Mouse (Mus musculus) embryo, embryonic 10 days (tissue): ENCODE data around the gene Prox1.

Experiments used
- DNase-seq: peaks from one replicate; pipeline ENCODE4 v3.0.0-alpha.2; 2015; ENCODE audit warnings: low spot score

Gene Prox1

DNA sequence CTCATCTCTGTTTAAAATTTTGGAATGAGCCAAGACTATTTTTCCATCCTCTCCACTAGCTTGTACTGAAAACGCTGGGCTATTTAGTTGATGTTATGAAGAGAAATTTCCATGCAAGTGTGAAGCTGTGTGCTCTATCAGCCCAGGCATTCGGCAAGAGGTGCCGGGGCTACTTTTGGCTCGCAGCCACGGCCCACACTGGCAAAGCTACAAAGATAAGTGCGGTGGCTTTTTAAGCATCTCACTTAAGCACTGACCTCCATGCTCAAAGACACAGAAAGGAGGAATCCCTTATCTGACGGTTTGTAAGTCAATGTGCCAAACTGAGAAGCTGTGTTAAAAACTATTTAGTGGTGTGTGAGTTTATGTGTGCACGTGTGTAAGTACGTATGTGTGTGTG is 26.9 kb downstream of the Prox1 start:
- no peak for DNase-seq

DNA sequence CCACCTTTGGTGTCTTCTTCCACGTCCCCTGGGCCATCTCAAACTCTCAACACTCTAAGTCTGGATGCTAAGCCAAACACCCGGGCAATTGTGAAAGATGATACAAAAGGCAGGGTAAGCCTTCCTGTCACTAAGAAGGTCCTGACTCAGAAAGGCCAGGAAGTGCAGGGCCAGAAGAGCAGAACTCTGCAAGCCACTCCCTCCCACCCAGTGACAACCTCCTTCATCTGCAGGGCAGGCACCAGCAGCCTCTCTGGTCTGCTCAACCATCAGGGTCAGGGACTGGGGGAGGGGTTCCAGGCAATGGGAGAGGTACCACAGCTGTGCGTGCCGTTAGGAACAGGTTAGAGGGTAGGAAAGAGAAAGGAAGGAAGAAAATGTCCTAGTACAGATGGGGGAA is 27.9 kb downstream of the Prox1 start:
- no peak for DNase-seq

DNA sequence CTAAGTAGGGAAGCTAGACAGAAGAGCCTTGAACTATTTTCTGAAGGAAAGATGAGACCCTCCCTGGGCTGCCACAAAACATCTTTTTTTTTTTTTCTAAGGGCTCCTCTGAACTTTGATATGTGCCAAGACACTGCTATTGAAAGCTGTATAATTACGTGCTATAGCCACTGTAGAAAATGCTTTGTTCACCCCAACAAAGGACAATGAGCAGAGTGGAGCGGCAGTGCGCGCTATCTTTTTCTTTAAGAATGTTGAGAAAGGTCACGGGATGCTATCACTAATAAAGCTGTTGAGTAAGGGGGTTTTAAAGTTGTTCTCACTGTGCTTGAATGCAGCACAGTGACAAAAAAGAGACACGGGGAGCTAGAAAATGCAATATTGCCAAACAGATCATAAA is 30.0 kb downstream of the Prox1 start:
- no peak for DNase-seq

DNA sequence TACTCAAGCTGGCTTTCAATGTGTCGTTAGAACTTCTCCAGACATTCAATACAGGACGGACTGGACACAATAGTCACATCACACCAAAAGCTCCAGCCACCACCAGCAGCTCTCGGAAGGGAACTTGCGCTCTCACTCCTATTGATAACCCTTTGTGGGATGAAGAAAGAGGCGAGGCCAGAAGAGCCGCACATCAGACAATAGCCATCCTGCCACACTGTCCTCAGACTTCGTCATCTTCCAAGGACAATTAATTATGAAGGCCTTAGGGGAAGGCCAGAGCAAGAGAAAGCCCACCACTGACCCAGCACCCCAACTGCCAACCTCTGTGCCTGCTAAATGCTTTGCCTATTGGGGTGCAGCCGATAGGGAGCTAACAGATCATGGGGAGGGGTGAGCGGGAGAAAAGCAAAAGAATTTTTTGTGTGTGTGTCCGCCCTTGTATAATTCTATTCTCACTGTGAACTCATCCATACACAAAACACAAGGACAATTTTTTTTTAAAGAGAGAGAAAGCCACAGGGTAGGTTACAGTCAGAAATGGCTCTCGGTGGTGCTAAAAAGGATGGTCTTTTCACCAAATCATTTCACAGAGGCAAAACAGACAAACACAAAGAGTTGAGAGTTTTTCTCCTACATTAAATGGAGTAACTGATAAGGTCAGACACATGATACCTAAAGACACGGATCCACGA is 30.7 kb downstream of the Prox1 start:
- DNase-seq = no peak

DNA sequence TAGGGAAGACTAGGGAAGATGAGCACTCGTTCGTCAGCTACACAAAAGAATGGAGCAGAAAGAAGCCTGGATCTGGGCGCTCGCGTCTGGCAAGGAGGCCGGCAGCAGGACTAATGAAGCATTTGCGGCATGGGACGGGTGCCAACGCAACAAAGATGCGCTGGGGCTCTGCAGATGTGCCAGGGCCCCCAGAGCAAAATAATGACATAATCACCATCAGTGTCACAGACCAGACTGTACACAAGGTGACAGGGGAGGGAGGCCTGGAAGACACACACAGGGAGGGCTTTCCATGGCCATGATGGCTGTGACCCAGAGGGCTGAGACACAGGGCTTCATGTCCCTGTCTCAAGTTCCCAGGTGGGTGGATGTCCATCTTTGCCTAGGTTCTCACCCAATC is 32.6 kb downstream of the Prox1 start:
- no peak for DNase-seq

DNA sequence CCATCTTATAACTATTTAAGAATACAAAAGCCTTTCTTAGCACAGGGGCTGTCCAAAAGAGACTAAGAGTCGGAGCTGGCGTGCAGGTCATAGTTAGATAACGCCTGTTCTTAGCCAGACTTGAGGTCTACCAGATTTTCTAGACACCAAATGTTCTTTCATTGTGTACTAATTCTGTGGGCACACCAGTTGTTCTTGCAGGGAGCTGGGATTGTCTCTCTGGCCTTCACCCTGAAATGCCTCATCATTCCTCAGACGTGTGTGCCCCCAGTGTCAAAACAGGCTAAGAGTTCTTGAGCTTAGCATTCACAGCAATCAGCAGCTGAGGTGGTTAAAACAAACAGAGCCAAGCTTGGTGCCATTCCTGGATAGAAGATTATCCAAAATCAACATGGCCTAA is 37.6 kb downstream of the Prox1 start:
- DNase-seq = no peak

DNA sequence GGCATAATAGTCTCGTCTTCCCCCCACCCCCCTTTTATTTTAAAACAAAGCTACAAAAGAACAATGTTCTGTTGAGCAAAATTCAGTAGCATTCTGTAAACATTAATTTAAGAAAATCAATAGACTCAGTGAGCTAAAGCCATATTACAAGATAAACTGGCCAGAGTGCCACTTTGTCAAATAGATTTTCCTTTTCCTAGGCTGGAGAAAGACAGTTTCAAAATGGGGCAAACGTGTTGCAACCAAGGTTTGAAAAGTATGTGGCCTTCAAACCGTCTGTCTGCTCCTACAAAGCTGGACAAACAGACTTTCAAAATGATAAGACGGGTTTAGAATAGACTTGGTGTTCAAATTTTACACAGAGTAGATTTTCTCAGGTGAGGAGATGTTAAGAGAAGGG is 39.6 kb downstream of the Prox1 start:
- no peak for DNase-seq

DNA sequence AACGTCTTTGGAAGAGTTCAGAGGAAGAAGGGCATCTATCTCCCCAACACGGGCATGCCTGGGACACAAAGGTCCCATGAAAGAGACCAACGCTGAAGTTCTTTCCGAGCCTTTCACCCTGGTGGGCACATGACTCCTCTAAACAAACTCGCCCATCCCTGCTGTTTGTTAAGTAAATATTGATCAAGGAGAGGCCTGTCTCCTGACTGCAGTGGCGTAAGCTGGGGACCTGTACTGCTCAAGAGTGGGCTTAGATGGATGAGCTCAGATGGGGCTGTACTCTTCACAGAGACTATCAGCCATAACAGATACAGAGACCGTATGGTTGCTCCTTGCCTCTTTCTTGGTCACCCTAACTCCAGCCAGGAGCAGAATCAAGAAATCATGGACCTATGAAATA is 41.0 kb downstream of the Prox1 start:
- DNase-seq = no peak

DNA sequence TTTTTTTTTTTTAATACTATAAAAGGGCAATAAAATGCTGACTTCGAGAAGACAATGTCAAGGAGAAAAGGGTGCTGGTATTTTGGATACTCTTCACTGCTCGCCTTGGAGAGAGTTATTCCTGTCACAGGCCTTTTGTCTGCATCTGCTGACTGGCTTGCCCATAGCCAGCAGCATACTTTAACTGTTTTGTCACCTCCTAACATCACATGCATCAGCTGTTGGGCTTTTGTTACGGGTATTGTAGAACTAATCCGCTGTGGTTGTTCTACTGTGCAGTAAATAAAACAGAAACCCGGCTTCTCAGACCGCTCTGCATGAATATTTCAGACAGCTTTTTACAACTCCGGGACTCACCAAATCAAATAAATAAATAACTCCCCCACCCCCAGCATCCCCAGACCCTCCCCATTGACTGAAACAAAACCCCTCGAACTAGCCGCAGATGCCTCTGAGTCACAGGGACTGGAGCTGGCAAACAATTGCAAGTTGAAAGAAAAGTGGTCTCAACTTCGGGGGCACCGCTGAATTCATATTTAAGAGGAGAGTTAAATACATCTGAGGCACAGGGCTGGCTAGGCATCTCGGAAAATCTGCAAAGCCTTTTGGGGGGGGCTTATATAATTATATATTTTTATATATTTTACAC is 41.7 kb downstream of the Prox1 start:
- DNase-seq = peak; percentile 69

DNA sequence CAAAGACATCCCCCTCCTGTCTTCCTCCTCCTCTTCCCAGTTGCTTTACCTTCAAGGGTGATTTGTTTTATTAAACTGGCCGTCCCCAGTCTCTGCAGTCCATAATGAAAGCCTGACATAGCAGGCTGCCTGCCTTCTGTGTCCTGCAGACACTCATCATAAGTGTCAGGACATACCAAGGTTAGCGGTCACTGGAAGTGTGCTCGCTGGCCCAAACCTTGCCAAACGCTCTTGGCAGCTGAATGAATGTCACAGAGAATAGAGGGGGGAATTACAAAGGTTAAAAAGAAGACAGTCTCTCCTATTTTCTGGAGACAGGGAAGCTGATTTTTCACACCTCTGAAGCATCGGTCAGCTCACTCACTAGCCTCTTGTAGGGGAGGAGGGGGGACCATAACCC is 42.6 kb downstream of the Prox1 start:
- peak; percentile 37 for DNase-seq

DNA sequence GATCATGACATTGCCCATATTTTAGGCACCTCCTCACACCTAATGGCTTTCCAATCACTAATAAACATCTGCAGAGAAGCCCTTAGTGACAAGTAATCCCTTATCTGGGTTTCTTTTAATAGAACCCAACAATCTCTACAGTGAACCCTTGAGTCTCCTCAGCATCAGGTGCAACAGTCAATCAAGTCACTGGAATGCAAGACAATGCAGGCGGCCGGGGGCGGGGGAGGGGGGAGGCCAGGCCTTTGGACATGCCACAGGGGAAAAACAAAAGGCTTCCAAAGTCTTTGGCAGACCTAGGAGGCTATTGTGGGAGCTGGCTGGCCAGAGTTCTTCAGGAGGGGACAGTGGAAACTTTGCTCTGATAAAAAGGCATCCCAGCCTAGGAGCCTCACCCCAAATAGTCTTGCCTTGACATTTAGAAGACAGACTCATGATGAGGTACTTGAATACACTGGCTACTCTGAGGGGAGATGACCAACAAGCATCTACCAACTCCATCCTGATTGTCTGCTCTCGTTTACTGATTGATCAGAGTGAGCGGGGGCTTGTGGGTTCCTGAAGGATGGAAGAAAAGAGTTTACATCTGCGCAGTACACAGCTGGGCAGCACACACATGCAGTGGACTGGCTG is 43.2 kb downstream of the Prox1 start:
- no peak for DNase-seq

DNA sequence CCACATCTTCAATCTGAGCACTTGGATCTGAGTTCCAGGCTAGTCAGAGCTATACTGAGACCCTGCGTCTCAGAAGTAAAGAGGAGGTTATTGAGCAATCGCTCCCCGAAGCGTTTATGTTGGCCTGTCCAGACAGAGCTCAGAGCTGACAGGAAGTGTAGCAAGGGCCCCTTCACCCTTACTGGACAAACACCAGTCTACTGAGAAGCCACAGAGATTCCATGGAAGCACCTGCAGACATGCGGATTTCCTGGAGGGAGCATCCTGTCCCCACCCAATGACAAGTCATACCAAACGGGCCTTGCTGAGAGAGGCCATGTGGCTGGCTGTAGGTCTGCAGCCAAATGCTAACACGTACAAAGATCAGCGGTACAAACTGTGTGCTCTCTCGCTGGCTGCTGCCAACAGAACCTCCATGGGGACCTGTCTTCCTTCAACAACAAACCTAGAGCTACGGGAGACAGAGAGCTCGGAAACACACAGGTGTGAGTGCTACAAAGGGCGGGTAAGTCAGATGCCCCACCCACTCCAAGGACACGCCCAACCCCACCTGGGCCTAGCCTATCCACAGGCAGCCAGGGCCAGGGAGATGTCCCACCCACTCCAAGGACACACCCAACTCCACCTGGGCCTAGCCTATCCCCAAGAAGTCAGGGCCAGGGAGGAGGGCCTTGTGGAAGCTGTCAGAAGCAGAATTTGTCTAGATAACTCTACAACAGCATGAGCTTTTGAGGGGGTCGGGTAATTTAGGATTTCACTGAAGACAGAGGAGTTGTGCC is 45.4 kb downstream of the Prox1 start:
- DNase-seq = no peak

DNA sequence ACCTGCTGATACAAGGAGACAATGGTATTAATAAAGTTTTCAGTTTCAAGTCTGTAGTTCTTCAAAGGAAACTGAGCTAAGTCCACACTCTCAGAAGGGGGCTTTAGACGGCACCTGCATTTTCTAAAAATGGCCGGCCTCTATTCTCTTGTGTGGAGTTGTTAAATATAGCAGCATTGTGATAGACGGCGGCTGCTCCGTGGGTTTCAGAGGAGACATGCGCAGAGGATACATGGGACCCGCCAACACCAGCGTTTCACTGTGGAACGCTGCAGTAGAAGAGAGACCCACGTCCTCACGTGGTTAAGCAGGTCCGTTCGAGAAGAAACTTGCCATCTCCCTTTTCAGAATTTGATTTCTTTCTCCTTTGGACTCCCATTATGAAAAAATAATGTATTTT is 47.1 kb downstream of the Prox1 start:
- no peak for DNase-seq

DNA sequence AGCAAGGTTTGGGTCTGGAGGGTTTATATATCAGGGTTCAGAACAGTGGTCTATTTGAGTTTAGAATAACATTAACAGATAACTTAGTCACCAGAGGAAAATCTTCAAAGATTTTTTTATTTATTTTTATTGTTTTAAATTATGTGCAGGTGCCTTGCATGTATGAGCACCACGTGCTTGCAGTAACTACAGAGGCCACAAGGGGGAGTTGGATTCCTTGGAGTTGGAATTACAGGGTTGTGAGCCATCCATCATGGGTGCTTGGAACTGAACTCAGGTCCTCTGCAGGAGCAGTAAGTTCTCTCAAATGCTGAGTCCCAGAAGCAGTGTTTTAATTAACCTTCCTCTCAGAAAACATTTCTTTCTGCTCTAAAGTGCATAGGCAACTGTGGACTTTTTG is 54.5 kb downstream of the Prox1 start:
- no peak for DNase-seq

DNA sequence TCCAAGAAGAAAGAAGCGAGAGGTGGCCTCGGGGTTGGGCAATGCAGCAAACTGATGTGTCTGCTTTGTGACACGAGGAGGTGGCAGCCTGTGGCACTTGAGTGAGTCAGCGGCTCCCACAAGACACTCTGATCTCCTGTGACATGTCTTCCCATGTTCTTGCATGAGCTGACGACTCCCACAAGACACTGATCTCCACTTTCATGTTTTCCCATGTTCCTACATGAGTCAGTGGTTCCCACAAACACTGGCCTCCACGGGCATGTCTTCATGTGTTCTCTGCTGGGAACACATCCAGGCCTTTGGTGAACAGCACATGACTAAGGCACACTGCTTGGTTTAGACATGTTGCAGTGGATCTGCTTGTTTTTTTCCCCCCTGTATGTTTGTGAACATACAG is 58.8 kb downstream of the Prox1 start:
- no peak for DNase-seq

DNA sequence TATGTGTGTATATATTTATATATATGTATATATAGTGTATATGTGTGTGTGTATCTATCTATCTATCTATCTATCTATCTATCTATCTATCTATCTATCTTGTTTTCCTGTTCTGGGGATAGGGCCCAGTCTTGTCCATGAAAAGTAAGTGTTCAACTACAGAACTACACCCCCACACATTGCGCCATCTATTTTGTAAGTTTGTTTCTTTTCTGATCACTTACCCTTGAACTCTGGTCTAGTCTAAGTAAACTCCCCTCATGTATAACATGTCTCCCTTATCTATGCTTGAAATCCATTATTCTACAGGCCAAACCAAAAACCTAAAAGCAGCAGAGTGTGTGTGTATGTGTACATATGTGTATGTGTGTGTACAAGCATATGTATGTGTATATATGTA is 62.9 kb downstream of the Prox1 start:
- DNase-seq = no peak

DNA sequence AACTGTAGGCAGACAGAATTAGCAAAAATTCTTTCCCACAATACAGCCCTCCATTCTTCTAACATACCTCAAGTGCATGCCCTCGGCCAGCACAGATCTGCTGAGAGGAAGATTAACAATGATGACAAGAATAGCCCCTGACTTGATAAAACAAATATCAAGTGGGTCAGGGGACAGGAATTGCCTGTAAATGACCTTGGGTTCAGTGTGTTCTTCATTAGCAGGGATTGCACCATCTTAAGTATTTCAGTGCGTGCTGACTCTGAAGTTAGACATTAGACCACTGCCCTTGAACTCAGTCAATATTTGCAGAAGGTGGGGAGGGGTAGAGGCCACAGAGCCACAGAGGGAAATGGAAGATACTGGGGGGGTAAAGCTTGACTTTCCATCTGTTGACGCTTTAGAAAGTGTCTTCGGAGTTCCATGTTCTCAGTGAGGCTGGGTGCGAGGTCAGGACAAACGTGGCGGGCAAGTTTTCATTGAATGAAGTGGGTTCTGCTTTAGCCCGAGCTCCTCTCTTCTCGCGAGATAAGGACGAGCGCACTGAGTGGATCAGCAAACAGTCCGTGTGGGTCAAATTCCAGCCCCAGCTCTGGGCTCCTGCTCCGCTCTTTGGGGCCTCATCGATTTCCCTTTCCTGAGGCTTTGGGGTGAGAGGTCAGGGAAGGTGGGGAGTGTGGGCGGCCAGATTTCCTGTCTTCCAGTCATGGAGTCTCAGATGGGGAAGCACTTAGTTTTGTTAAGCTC is 63.7 kb downstream of the Prox1 start:
- peak; percentile 42 for DNase-seq

DNA sequence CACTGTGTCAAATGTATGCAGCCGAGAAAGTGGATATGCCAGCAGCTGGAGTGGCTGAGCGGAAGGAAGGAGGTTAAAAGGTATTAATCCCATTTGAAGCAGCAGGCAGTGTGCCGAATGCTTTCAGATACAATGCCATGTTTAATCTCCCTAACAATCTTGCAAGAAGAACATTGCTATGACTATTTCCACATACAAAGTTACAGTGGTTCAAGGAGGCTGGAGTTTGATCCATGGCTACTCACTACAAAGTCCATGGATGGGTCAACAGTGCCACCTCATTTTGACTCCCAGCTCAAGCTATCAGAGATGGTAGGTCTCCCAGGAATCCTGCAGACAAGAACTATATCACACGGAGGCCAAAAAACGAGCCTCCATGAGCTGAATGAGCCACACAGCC is 64.5 kb downstream of the Prox1 start:
- no peak for DNase-seq

DNA sequence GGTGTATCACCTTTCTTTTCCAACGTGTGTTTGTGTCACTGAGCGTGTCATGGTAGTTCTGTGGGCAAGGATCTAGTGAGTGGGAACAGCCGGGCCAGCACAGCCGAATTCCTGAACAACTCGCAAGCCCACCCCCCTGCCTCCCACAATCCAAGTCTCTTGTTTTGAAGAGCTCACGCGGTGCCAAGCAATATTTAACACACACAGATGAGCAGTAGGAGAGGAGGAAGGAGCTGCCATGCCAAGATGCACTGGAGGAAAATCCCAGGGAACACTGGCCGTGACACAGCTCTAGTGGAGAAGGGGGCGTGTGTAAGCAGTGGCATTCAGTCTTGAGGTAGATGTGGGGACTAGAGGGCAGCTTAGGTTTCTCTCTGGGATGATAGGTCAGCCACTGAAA is 77.2 kb downstream of the Prox1 start:
- DNase-seq = no peak

DNA sequence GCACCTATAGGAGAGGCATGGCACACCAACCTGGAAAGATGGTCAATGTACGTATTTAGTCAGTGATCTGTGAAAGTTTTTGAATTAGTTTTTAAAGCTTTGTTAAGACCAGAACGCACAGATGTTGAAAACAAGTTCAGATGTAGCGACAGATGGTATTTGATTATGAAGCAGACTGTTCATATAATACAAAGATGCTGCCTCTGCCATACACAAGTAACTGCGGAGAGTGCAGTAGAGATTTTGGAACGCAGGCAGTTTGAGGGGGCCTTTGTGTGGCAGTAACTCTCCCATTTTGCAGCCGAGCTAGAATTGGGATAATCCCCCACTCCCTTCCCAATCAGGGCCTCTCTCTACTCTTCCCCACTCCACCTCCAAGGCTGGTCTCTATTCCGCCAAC is 78.4 kb downstream of the Prox1 start:
- no peak for DNase-seq

DNA sequence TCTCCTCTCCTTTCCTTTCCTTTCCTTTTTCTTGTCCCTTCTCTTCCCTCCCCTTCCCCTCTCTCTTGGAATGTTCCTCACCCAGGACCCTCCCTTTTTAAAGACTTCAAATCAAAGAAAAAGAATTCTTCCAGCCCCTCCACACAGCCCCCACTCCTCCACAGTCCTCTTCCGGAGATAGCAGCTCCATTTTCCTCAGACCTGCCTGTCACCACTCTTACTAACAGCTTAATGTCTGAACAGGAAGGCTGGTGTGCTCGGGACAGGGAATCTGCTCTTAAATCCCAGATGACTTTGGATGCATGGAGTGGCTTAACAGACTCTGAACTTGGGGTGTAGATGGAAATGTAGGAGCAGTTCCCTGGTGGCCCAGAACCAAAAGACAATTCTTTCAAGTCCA is 81.6 kb downstream of the Prox1 start:
- DNase-seq = no peak

DNA sequence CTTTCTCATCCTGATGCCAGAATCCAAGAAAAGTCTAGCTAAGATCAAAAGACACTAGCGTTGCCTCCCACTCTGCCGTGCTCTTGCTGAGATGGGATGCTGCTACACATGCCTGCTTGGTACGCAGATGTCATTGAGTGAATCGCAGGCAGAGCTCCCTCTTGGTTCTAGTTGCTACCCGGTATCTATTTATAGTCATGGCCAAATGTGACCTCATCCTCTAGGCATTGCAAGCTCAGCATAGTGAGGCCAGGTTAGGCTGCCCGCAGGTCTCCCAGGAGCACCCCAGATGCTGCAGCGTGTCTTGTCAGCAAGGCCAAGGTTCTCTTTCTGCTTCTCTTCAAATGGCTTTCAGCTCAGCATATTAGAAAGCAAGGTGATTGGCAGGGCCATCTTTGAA is 84.8 kb downstream of the Prox1 start:
- no peak for DNase-seq
